16 mouse cellular contexts compared by ENCODE assay signal in genomic region chr1:132312043-132312442, GRCm38 (mm10). TPM values are rescaled to one million over a fixed set of nuclear protein-coding genes. Genes with fewer than 3 reads are reported as not detected.
DNase-seq lines count a peak whose midpoint lies in the region; ATAC-seq and TF ChIP-seq lines count a peak whose summit lies in the region.
"Had no signal": no experiment of that assay in that cellular context is flagged by ENCODE, and none has a peak within 500 bp of the region (broad histone marks: within the 10 kb centered on the region; RNA-seq: fewer than 3 reads in every experiment).

No protein-coding gene starts in this region.

- intact Hi-C loops in heart, postnatal 25 days (cut with DNase I): loop anchor here (5.0 kb wide), 1 partner anchor 165 kb away; the partner anchor contains the start of gene Rbbp5

- peak overlapping the region; percentile 79 for H3K27ac ChIP-seq in heart, embryonic 12.5 days (ENCODE audit: poor library complexity, severe bottlenecking)
- H3K27ac ChIP-seq in bone marrow, adult 2 months (ENCODE audit: control insufficient read depth, insufficient read depth, low read depth, low read length, poor library complexity): peak overlapping the region; percentile 49
- H3K27ac ChIP-seq: forebrain, embryonic 12.5 days; hindbrain, embryonic 14.5 days; liver, embryonic 14.5 days; neural tube, embryonic 12.5 days had no signal

- TF ChIP-seq CTCF in bone marrow, adult 2 months (IDR thresholded peaks at IDR 0.05; ENCODE audit: control insufficient read depth, insufficient read depth, low read length): no peak

- no peak for TF ChIP-seq POLR2A in bone marrow, adult 2 months (IDR thresholded peaks at IDR 0.05; ENCODE audit: borderline replicate concordance, control insufficient read depth, low read depth, low read length)

- H3K4me3 ChIP-seq in heart, embryonic 12.5 days: no peak overlapping the region
- no peak overlapping the region for H3K4me3 ChIP-seq in bone marrow, adult 2 months (replicated peaks; ENCODE audit: control insufficient read depth, low read depth, low read length)
- H3K4me3 ChIP-seq: forebrain, embryonic 12.5 days; neural tube, embryonic 12.5 days had no signal

- no peak for DNase-seq in heart, postnatal 25 days (ENCODE audit: low spot score)
- DNase-seq in lung, postnatal 36 days: peak; percentile 45
- DNase-seq in lung, postnatal 4 days: no peak
- DNase-seq in embryo, embryonic 10.5 days (ENCODE audit: low spot score): no peak
- DNase-seq: layer of hippocampus, postnatal 36 days; thymus, adult 18-20 months had no signal

- peaks cover 41% of the 10 kb centered on the region for H3K4me1 ChIP-seq in heart, embryonic 12.5 days (replicated peaks)
- peaks cover 8% of the 10 kb centered on the region for H3K4me1 ChIP-seq in bone marrow, adult 2 months (ENCODE audit: control insufficient read depth, insufficient read depth, low read length)

- H3K27me3 ChIP-seq in heart, embryonic 12.5 days (replicated peaks): peaks cover 16% of the 10 kb centered on the region
- H3K27me3 ChIP-seq: neural tube, embryonic 12.5 days had no signal

- peak overlapping the region; percentile 37 for H3K4me2 ChIP-seq in heart, embryonic 12.5 days
- H3K4me2 ChIP-seq: forebrain, embryonic 12.5 days; hindbrain, embryonic 14.5 days; neural tube, embryonic 12.5 days had no signal

- H3K36me3 ChIP-seq in heart, embryonic 12.5 days: no peaks in the 10 kb centered on the region
- H3K36me3 ChIP-seq: forebrain, embryonic 12.5 days; neural tube, embryonic 12.5 days had no signal

- no peak overlapping the region for H3K9ac ChIP-seq in heart, embryonic 12.5 days
- H3K9ac ChIP-seq: forebrain, embryonic 12.5 days; hindbrain, embryonic 14.5 days; liver, embryonic 14.5 days; neural tube, embryonic 12.5 days had no signal

- 0 out of 2 replicates have a peak, but pooled peaks have one; percentile 30 for ATAC-seq in heart, embryonic 12.5 days (ENCODE audit: insufficient number of reproducible peaks, low FRiP score)
- ATAC-seq in megakaryocyte-erythroid progenitor cell, adult 5-6 weeks (replicated peaks; ENCODE audit: low FRiP score, low TSS enrichment, poor library complexity, severe bottlenecking): peak; percentile 62

- 13% methylated on average over 2 of the region's 2 CpGs for WGBS in heart, embryonic 12.5 days
- 20% methylated on average over 2 of the region's 2 CpGs for WGBS in bone marrow, adult 2 months

- H3K9me3 ChIP-seq in heart, embryonic 12.5 days (replicated peaks): no peaks in the 10 kb centered on the region
- H3K9me3 ChIP-seq: forebrain, embryonic 12.5 days; neural tube, embryonic 12.5 days had no signal

RNA-seq across cellular contexts. Expression of gene Nuak2, which starts 3.9 kb away (rescaled TPM):
- polyA plus RNA-seq in heart, embryonic 12.5 days (2016; fragmentation: Nextera tagmentation; extraction: Ambion mirVana): 2.6 and 3.1 TPM in 2 replicates
- 1 to 10 TPM; 4.1 to 4.3 TPM for total RNA-seq in heart, postnatal 25 days (2021)
- 5.2 and 16.4 TPM in 2 replicates for polyA plus RNA-seq in bone marrow, adult 2 months (2011; ENCODE audit: insufficient read depth, insufficient read length, low replicate concordance, missing spikeins)
- total RNA-seq in megakaryocyte-erythroid progenitor cell, adult 5-6 weeks (2014; fragmentation: Nextera tagmentation): 3.7 and 4.9 TPM in 2 replicates
- total RNA-seq in megakaryocyte-erythroid progenitor cell, adult 5-6 weeks (2017): 0.70 and 4.4 TPM in 2 replicates

RNA-seq across cellular contexts. Expression of gene Klhdc8a, which starts 13.6 kb away (rescaled TPM):
- polyA plus RNA-seq in heart, embryonic 12.5 days (2016; fragmentation: Nextera tagmentation; extraction: Ambion mirVana): 0.55 and 0.81 TPM in 2 replicates
- total RNA-seq in heart, postnatal 25 days (2021): 10 to 100 TPM; 22.3 to 28.8 TPM
- not detected in 2 replicates for polyA plus RNA-seq in bone marrow, adult 2 months (2011; ENCODE audit: insufficient read depth, insufficient read length, low replicate concordance, missing spikeins)
- total RNA-seq in megakaryocyte-erythroid progenitor cell, adult 5-6 weeks (2014; fragmentation: Nextera tagmentation): not detected in 2 replicates
- total RNA-seq in megakaryocyte-erythroid progenitor cell, adult 5-6 weeks (2017): not detected in 2 replicates
- total RNA-seq: CH12.LX had no signal
- polyA plus RNA-seq: activated CD4-positive, CD25-positive, alpha-beta regulatory T cell, adult 4 months; limb, embryonic 11.5 days had no signal

Comparison
In these comparisons a context has a peak if more than half of its experiments do, and no peak if none do; other contexts are left out.
1. RNA of gene Klhdc8a, which starts 13.6 kb away (total RNA-seq): 22.3 to 28.8 TPM in heart, postnatal 25 days; not detected in megakaryocyte-erythroid progenitor cell, adult 5-6 weeks; every median in the first group is over 10 times any median in the second.